Comparison of ENCODE assay signal across 9 mouse cellular contexts in genomic region chr15:79808114-79808513, GRCm38 (mm10). TPM values are rescaled to one million over a fixed set of nuclear protein-coding genes. Genes with fewer than 3 reads are reported as not detected.
DNase-seq lines count a peak whose midpoint lies in the region; ATAC-seq and TF ChIP-seq lines count a peak whose summit lies in the region.
"Had no signal": no experiment of that assay in that cellular context is flagged by ENCODE, and none has a peak within 500 bp of the region (broad histone marks: within the 10 kb centered on the region; RNA-seq: fewer than 3 reads in every experiment).

No protein-coding gene starts in this region.

- H3K9me3 ChIP-seq in heart, embryonic 10.5 days, result no peaks in the 10 kb centered on the region
- H3K9me3 ChIP-seq in hindbrain, embryonic 13.5 days, result no peaks in the 10 kb centered on the region

- 25% methylated on average over 5 of the region's 5 CpGs for WGBS in heart, adult 2 months
- WGBS in heart, embryonic 10.5 days, result 32% methylated on average over 5 of the region's 5 CpGs
- 36% methylated on average over 5 of the region's 5 CpGs for WGBS in hindbrain, embryonic 13.5 days

- H3K27me3 ChIP-seq in heart, adult 2 months (ENCODE audit: control insufficient read depth, insufficient read depth, low read length), result peaks cover 3% of the 10 kb centered on the region; the same call in 1 of the 2 replicates
- peaks cover 85% of the 10 kb centered on the region for H3K27me3 ChIP-seq in heart, embryonic 10.5 days (ENCODE audit: insufficient read depth, poor library complexity, severe bottlenecking)
- H3K27me3 ChIP-seq in hindbrain, embryonic 13.5 days, result peaks cover 69% of the 10 kb centered on the region

- H3K4me1 ChIP-seq in heart, adult 2 months (ENCODE audit: control insufficient read depth, insufficient read depth, low read length), result 0 out of 2 replicates have a peak, but pooled peaks cover 2% of the 10 kb centered on the region
- peaks cover 21% of the 10 kb centered on the region for H3K4me1 ChIP-seq in heart, embryonic 10.5 days
- peaks cover 21% of the 10 kb centered on the region for H3K4me1 ChIP-seq in hindbrain, embryonic 13.5 days (replicated peaks)

- peak in 1 of 2 experiments; percentile 26 for DNase-seq in heart, adult 2 months
- no peak for DNase-seq in heart, embryonic 10.5 days (ENCODE audit: low spot score)
- DNase-seq in right cerebral cortex, postnatal 10 days (ENCODE audit: low spot score in 2 of 2), result peak; percentile 59 to 73
- DNase-seq in right cerebral cortex, postnatal 25 days, result no peak
- peak; percentile 69 for DNase-seq in brain, embryonic 14.5 days (ENCODE audit: low read depth)
- peak; percentile 43 for DNase-seq in kidney, postnatal 14 days
- peak; percentile 14 to 59 for DNase-seq in thymus, postnatal 10 days (ENCODE audit: low spot score in 2 of 2)

- intact Hi-C loops in heart, adult 2 months (cut with DNase I), result loop anchor here (5.0 kb wide), 1 partner anchor 56 kb away; no protein-coding TSS in a partner anchor

- no peak for TF ChIP-seq EP300 in heart, adult 2 months (IDR thresholded peaks at IDR 0.05; ENCODE audit: insufficient read depth, low read depth, low read length)

- TF ChIP-seq POLR2A in heart, adult 2 months (IDR thresholded peaks at IDR 0.05; ENCODE audit: insufficient read depth, low read depth, low read length), result no peak
- TF ChIP-seq POLR2A in brain, embryonic 14.5 days (IDR thresholded peaks at IDR 0.05; ENCODE audit: borderline replicate concordance, extremely low read depth, insufficient read depth, insufficient read length, poor library complexity, severe bottlenecking), result no peak

- no peaks in the 10 kb centered on the region for H3K79me2 ChIP-seq in heart, adult 2 months (replicated peaks; ENCODE audit: control insufficient read depth, insufficient read depth, low read length)

- H3K4me3 ChIP-seq in heart, adult 2 months, result no peak overlapping the region
- H3K4me3 ChIP-seq in heart, embryonic 10.5 days, result no peak overlapping the region
- no peak overlapping the region for H3K4me3 ChIP-seq in hindbrain, embryonic 13.5 days

- no peak overlapping the region for H3K27ac ChIP-seq in heart, adult 2 months
- H3K27ac ChIP-seq in heart, embryonic 10.5 days, result no peak overlapping the region
- no peak overlapping the region for H3K27ac ChIP-seq in hindbrain, embryonic 13.5 days

- H3K9ac ChIP-seq in heart, adult 2 months (ENCODE audit: low read depth, low read length), result no peak overlapping the region
- H3K9ac ChIP-seq in hindbrain, embryonic 13.5 days, result no peak overlapping the region

- ATAC-seq in hindbrain, embryonic 13.5 days (ENCODE audit: low FRiP score), result no peak

- no peak overlapping the region for H3K4me2 ChIP-seq in hindbrain, embryonic 13.5 days

- TF ChIP-seq CTCF in heart, adult 2 months (IDR thresholded peaks at IDR 0.05), result peak; percentile 88
- peak; percentile 80; the same call in 1 of the 2 replicates for TF ChIP-seq CTCF in brain, embryonic 14.5 days (IDR thresholded peaks at IDR 0.05; ENCODE audit: borderline replicate concordance, extremely low read depth, insufficient read depth, insufficient read length)

- no peaks in the 10 kb centered on the region for H3K36me3 ChIP-seq in heart, adult 2 months (ENCODE audit: control insufficient read depth, insufficient read depth, low read length)
- H3K36me3 ChIP-seq in heart, embryonic 10.5 days, result no peaks in the 10 kb centered on the region
- no peaks in the 10 kb centered on the region for H3K36me3 ChIP-seq in hindbrain, embryonic 13.5 days

RNA-seq across cellular contexts. Expression of gene Nptxr, which starts 3.5 kb away (rescaled TPM):
- 1 to 10 TPM; 1.5 to 1.7 TPM for total RNA-seq in heart, adult 2 months (2021)
- polyA plus RNA-seq in heart, adult 2 months (2012; rRNA removed), result 1.3 and 1.6 TPM in 2 replicates
- 1.1 and 1.2 TPM in 2 replicates for polyA plus RNA-seq in heart, embryonic 10.5 days (2016; fragmentation: Nextera tagmentation; extraction: Ambion mirVana)
- polyA plus RNA-seq in brain, embryonic 14.5 days (2012; rRNA removed), result 20.7 and 53.6 TPM in 2 replicates
- polyA plus RNA-seq in hindbrain, embryonic 13.5 days (2015; fragmentation: Nextera tagmentation; extraction: Ambion mirVana), result 21.0 and 21.4 TPM in 2 replicates

RNA-seq across cellular contexts. Expression of gene Npcd, which starts 25.9 kb away (rescaled TPM):
- under 1 TPM; 0.29 to 0.30 TPM for total RNA-seq in heart, adult 2 months (2021)
- 0.31 TPM in 1 of 2 replicates, not detected in the other for polyA plus RNA-seq in heart, adult 2 months (2012; rRNA removed)
- not detected in 2 replicates for polyA plus RNA-seq in heart, embryonic 10.5 days (2016; fragmentation: Nextera tagmentation; extraction: Ambion mirVana)
- polyA plus RNA-seq in brain, embryonic 14.5 days (2012; rRNA removed), result 0.53 and 1.8 TPM in 2 replicates
- 0.34 and 0.51 TPM in 2 replicates for polyA plus RNA-seq in hindbrain, embryonic 13.5 days (2015; fragmentation: Nextera tagmentation; extraction: Ambion mirVana)
- polyA plus RNA-seq: intestine, embryonic 14.5 days had no signal

RNA-seq across cellular contexts. Expression of gene Cbx6, which starts 26.4 kb away (rescaled TPM):
- total RNA-seq in heart, adult 2 months (2021), result 10 to 100 TPM; 21.1 to 21.3 TPM
- 22.9 and 24.1 TPM in 2 replicates for polyA plus RNA-seq in heart, adult 2 months (2012; rRNA removed)
- 18.9 and 27.1 TPM in 2 replicates for polyA plus RNA-seq in heart, embryonic 10.5 days (2016; fragmentation: Nextera tagmentation; extraction: Ambion mirVana)
- polyA plus RNA-seq in brain, embryonic 14.5 days (2012; rRNA removed), result 69.6 and 84.6 TPM in 2 replicates
- polyA plus RNA-seq in hindbrain, embryonic 13.5 days (2015; fragmentation: Nextera tagmentation; extraction: Ambion mirVana), result 50.2 and 52.6 TPM in 2 replicates

RNA-seq across cellular contexts. Expression of gene Dnal4, which starts 30.5 kb away (rescaled TPM):
- total RNA-seq in heart, adult 2 months (2021), result 10 to 100 TPM; 19.3 to 21.7 TPM
- polyA plus RNA-seq in heart, adult 2 months (2012; rRNA removed), result 43.0 and 46.8 TPM in 2 replicates
- 37.3 and 48.0 TPM in 2 replicates for polyA plus RNA-seq in heart, embryonic 10.5 days (2016; fragmentation: Nextera tagmentation; extraction: Ambion mirVana)
- 77.6 and 110 TPM in 2 replicates for polyA plus RNA-seq in brain, embryonic 14.5 days (2012; rRNA removed)
- polyA plus RNA-seq in hindbrain, embryonic 13.5 days (2015; fragmentation: Nextera tagmentation; extraction: Ambion mirVana), result 83.5 and 84.9 TPM in 2 replicates

Comparison
In these comparisons a context has a peak if more than half of its experiments do, and no peak if none do; other contexts are left out.
1. DNase-seq: peak in right cerebral cortex, postnatal 10 days (2 of 2), brain, embryonic 14.5 days (single experiment), kidney, postnatal 14 days (single experiment) and thymus, postnatal 10 days (2 of 2); none in heart, embryonic 10.5 days (single experiment) and right cerebral cortex, postnatal 25 days (single experiment).